Mouse (Mus musculus): Measurements from ENCODE around the gene Hsd11b2. TPM values are rescaled to one million over a fixed set of nuclear protein-coding genes. Genes with fewer than 3 reads are reported as not detected.
A peak's percentile ranks its signal among the peaks of the same experiment; 100 is the strongest.

Hsd11b2 gene
- polyA plus RNA-seq, 1 experiment, result not detected

DNA sequence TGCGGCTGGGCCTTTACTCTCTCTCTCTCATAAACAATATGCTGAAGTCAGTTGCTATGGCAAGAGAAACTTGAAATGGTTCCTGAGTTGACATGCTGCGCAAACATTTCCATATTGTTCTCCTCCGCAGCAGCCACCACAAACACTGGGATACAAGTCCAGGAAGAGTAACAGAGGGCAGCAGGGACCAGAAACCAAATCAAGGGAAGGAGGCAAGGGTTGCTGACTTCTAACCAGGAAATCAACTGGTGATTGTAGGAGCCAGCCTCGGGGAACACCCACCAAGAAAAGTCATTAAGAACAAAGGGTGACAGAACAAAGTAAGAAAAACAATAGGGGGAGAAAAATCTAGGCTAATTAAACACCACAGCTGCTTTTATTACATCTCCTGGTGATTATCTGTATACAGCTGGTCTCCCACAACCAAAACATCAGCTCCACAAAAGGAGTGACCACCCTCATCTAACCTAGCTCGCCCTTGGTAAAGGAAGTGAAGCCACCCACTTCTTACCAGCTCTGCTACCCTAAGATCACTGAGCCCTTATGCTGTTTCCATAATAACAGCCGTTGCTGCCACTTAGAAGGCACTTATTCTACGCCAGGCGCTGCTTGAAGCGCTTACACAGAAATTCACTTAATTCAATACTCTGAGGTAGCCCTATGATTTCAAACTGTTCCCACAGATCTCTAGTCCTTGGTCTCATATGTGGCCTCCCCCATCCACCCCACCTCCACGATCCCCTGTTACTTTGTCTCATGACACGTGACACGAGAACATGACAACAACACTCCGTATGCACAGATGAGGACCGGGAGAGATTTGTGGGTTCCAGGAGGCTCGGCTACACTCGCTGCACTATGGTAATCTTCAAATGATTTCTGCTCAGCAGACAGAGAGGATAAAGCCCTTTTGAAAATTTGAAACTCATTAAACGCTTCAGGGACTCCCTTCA is 22.9 kb upstream of the Hsd11b2 start:
- Histone ChIP-seq H3K4me3 (ENCODE audit: insufficient read depth, low read depth, low read length) (peak overlapping the region; percentile 74), H3K27ac (ENCODE audit: insufficient read depth, low read depth, low read length) (peak overlapping the region; percentile 27), H3K4me1 (ENCODE audit: control insufficient read depth, insufficient read depth, low read length) (peaks cover 3% of the 10 kb centered on the region)
- no peak for TF ChIP-seq POLR2A (IDR thresholded peaks at IDR 0.05; ENCODE audit: insufficient read depth, low read depth, low read length)
- no peak for TF ChIP-seq CTCF (IDR thresholded peaks at IDR 0.05; ENCODE audit: insufficient read depth, low read depth, low read length)
- WGBS, result 20% methylated on average over 17 of the region's 17 CpGs

DNA sequence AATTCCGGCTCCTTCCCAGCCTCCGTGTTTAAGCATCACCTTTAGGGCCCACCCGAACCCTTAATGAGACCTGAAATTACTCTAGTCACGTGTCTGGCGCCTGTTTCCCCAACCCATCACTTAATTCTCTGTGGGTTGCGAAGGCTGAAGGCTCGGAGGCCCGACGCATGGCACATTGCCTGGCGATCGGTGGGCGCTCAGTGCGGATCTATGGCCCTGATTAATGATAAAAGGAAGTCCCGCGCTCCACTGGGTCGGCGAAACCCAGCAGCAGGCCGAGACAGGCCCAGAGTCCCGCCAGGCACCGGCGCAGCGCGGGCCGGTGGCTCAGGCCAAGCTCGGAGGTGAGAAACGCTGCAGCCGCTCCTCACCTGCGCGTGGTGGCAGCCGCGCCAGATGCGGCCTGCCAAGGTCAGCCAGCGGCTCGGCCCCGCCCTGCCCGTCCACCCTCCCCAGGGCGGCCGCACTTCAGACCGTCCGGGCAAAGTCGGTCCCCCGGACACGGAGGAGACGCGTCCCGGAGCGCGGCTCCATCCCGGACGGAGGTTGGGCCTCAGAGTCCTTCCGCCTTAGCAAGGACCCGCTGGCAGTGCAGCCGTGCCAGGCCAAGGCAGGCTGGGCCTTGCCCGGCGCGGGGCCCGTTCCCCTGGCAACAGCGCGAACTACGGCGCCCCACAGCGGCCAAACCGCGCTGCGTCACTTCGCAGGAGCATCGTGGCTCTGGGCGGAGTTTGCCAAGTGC is 21.9 kb upstream of the Hsd11b2 start, which contains the start of gene Zdhhc1:
Zdhhc1 (minus strand) TSS at position 464 of the 742 bp plus-strand sequence.
- under 1% methylated on average over 68 of the region's 68 CpGs for WGBS
- TF ChIP-seq CTCF (IDR thresholded peaks at IDR 0.05; ENCODE audit: insufficient read depth, low read depth, low read length) (peak; percentile 44; the same call in 1 of the 2 replicates), POLR2A (IDR thresholded peaks at IDR 0.05; ENCODE audit: insufficient read depth, low read depth, low read length) (0 out of 2 replicates have a peak, but pooled peaks have one; percentile 45)
- H3K4me1 ChIP-seq (ENCODE audit: control insufficient read depth, insufficient read depth, low read length), result peaks cover 3% of the 10 kb centered on the region
- H3K27ac ChIP-seq (ENCODE audit: insufficient read depth, low read depth, low read length), result peak within 1 kb of the TSS; percentile 83
- peak within 1 kb of the TSS; percentile 74 for H3K4me3 ChIP-seq (ENCODE audit: insufficient read depth, low read depth, low read length)

DNA sequence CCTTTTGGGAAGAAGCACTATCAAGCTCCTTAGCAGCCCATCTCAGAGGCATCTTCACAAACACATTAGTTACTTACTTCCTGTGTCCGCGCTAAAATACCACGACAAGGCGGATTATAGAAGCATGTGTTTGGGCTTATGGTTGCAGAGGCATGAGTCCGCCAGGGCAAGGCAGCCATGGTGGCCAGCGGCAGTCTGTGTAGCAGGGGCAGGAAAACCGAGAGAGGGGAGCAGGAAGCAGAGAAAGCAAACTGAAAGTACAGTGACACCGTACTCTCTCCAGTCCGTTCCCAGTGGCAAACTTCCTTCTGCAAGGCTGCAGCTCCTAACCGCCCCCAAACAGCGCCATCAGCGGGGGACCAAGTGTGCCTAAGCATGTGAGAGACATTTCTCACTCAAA is 18.8 kb upstream of the Hsd11b2 start:
- TF ChIP-seq POLR2A (IDR thresholded peaks at IDR 0.05; ENCODE audit: insufficient read depth, low read depth, low read length), result no peak
- TF ChIP-seq CTCF (IDR thresholded peaks at IDR 0.05; ENCODE audit: insufficient read depth, low read depth, low read length), result no peak
- Histone ChIP-seq H3K4me3 (ENCODE audit: insufficient read depth, low read depth, low read length) (no peak overlapping the region), H3K27ac (ENCODE audit: insufficient read depth, low read depth, low read length) (no peak overlapping the region), H3K4me1 (ENCODE audit: control insufficient read depth, insufficient read depth, low read length) (peaks cover under 1% of the 10 kb centered on the region)
- WGBS, result 76% methylated on average over 12 of the region's 12 CpGs

DNA sequence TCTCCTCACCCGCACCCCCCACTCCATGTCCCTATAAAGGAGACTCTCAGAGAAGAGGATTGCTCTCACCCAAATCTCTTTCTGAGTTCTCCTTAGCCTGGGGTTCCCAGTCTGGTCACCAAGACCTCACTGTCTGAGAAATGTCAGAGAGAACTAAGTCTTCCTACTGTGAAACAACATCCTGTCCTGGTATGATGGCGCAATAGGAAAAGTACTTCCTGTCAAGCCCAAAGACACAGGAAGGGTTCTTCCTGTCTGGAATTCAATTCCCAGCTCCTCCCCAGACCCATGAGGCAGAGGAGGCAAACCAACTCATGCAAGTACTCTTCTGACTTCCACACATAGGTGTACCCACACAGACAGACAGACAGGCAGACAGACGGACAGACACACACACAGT is 13.9 kb upstream of the Hsd11b2 start:
- Histone ChIP-seq H3K4me1 (ENCODE audit: control insufficient read depth, insufficient read depth, low read length) (no peaks in the 10 kb centered on the region), H3K4me3 (ENCODE audit: insufficient read depth, low read depth, low read length) (no peak overlapping the region), H3K27ac (ENCODE audit: insufficient read depth, low read depth, low read length) (no peak overlapping the region)
- TF ChIP-seq CTCF (IDR thresholded peaks at IDR 0.05; ENCODE audit: insufficient read depth, low read depth, low read length), result no peak
- TF ChIP-seq POLR2A (IDR thresholded peaks at IDR 0.05; ENCODE audit: insufficient read depth, low read depth, low read length), result no peak
- WGBS, result 96% methylated on average over 3 of the region's 3 CpGs

DNA sequence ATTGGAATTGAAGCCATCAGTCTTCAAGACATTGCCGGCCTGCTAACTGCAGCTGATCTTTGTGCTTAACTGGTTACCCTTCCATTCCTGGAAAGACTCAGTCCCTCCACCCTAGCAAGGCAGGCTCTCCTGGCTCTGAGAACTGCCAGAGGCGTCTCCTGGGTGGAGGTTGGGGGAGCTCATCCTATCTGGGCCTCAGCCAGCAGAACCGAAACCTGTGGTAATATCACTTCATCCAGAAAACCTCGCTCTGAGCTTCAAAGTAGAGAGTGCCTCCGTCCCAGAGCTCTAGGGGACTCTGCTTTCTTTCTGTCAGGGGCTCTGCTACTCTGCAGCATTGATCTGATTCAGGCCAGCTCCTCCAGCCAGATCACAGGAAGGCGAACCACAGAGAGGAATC is 11.6 kb upstream of the Hsd11b2 start:
- no peak overlapping the region for H3K27ac ChIP-seq (ENCODE audit: insufficient read depth, low read depth, low read length)
- no peak overlapping the region for H3K4me3 ChIP-seq (ENCODE audit: insufficient read depth, low read depth, low read length)
- WGBS, result 91% methylated on average over 6 of the region's 6 CpGs
- no peaks in the 10 kb centered on the region for H3K4me1 ChIP-seq (ENCODE audit: control insufficient read depth, insufficient read depth, low read length)
- TF ChIP-seq POLR2A (IDR thresholded peaks at IDR 0.05; ENCODE audit: insufficient read depth, low read depth, low read length), result no peak

DNA sequence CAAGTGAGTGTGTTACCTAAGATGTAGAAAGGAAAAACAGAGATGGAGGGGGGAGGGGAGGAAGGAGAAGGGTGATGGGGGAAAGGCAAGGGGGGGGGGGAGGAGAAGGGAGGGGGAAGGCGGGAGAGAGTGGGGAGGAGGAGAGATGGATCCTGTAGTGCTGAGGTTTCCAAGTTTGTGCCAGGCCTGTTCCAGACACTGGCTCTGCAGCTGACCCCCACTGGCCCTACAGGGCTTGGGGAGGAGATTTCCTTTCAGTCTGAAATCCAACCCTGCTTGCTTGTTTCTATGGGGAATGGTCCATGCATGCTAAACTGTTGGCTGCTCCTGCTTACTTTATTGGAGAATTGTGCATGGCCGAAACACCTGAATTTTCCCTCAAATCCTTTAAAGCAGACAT is 9.8 kb upstream of the Hsd11b2 start:
- Histone ChIP-seq H3K27ac (ENCODE audit: insufficient read depth, low read depth, low read length) (no peak overlapping the region), H3K4me3 (ENCODE audit: insufficient read depth, low read depth, low read length) (no peak overlapping the region), H3K4me1 (ENCODE audit: control insufficient read depth, insufficient read depth, low read length) (no peaks in the 10 kb centered on the region)
- 58% methylated on average over 2 of the region's 2 CpGs for WGBS
- no peak for TF ChIP-seq POLR2A (IDR thresholded peaks at IDR 0.05; ENCODE audit: insufficient read depth, low read depth, low read length)
- TF ChIP-seq CTCF (IDR thresholded peaks at IDR 0.05; ENCODE audit: insufficient read depth, low read depth, low read length), result no peak

DNA sequence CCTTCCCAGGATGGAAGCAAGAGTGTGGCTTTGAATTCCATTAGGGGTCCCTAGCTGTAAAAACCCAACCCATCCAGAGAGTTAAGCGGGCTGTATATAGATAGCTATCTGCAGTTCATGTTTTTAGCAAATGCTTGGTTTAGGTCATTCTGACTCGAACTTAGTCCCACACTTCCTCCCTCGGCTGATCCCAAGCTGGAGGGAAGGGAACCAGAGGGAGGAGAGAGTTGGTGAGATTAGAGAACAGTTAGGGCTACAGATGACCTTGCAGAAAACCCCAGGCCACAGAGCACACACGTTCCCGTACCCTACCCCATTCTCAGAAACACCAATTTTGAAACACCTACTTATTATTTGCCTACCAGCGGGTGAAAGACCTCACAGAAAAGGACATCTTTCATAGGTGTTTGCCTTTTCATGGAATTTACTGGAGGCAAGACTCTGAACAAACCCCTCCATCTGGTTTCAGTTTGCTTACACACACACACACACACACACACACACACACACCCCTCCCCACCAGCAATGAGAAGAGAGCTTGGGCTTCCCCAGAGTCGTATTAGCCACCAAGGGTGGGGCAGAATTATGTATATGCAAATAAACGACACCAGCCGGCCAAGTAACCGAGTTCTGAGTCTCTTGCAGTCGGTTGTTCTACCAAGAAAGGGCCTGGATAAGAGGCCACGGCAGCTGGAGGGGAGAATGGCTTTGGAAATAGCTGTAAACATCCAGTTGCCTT is 8.4 kb upstream of the Hsd11b2 start:
- Histone ChIP-seq H3K4me3 (ENCODE audit: insufficient read depth, low read depth, low read length) (no peak overlapping the region), H3K4me1 (ENCODE audit: control insufficient read depth, insufficient read depth, low read length) (no peaks in the 10 kb centered on the region), H3K27ac (ENCODE audit: insufficient read depth, low read depth, low read length) (no peak overlapping the region)
- TF ChIP-seq POLR2A (IDR thresholded peaks at IDR 0.05; ENCODE audit: insufficient read depth, low read depth, low read length), result no peak
- no peak for TF ChIP-seq CTCF (IDR thresholded peaks at IDR 0.05; ENCODE audit: insufficient read depth, low read depth, low read length)
- 65% methylated on average over 12 of the region's 12 CpGs for WGBS

DNA sequence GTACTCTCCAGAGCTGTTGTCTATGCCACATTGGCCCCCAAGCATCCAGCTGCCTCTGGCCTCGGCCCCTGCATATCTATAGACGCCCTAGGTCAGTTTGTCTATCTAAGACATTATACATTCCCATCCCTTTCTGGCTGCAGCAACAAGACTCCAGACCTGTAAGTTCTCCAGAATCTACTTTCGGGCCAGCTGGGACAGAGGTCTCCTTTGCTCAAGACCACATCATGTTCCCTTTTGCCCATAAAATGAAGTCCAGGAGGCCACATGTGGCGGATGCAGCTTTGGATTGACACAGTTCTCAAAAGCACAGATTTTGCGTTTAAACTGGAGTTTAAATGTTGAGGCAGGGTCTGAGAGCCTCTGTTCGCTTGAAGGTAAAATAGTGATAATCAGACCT is 4.4 kb upstream of the Hsd11b2 start:
- Histone ChIP-seq H3K4me3 (ENCODE audit: insufficient read depth, low read depth, low read length) (no peak overlapping the region), H3K4me1 (ENCODE audit: control insufficient read depth, insufficient read depth, low read length) (peaks cover 14% of the 10 kb centered on the region), H3K27ac (ENCODE audit: insufficient read depth, low read depth, low read length) (no peak overlapping the region)
- WGBS, result 96% methylated on average over 6 of the region's 6 CpGs
- TF ChIP-seq CTCF (IDR thresholded peaks at IDR 0.05; ENCODE audit: insufficient read depth, low read depth, low read length) (no peak), POLR2A (IDR thresholded peaks at IDR 0.05; ENCODE audit: insufficient read depth, low read depth, low read length) (no peak)
